Mouse (Mus musculus) cerebellum, postnatal 4 days (tissue): ENCODE measurements at regions not wholly inside any gene's neighbourhood (a gene's known extent, or its start where the extent isn't known, plus 50 kb on each side); places are given as distances from the start of the nearest gene placed in this dataset.
"Not testable (repeated sequence)": the region's sequence is repeated elsewhere in the genome, so short reads cannot be mapped to it uniquely, and the experiment has no call there.

Source experiments
- DNase-seq, 2 experiments: peaks; one replicate each; pipeline ENCODE4 v3.0.0; 2022; ENCODE audit warnings: low spot score in 2 of 2, mixed read lengths in 1 of 2

DNA sequence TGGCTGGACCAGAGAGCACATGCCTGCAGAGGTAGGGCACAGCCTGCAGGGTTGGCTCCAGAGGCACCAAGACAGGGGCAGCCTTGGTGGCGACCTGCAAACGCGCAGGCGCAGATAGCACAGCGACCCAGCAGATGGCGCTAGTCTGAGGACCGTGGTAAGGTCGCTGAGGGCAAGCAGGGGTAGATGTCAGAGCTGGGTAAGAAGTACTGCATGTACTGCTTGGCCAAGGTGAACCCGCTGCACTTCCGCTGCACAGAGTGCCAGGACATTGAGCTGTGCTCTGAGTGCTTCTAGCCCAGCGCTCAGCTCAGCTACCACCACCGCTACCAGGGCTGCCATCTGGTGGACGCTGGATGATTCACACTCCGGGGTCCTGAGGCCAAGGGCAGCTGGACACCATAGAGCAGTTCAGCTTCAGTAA lies 68.3 kb downstream of the Hsp90b1 start:
- peak; percentile 55 to 75 for DNase-seq

DNA sequence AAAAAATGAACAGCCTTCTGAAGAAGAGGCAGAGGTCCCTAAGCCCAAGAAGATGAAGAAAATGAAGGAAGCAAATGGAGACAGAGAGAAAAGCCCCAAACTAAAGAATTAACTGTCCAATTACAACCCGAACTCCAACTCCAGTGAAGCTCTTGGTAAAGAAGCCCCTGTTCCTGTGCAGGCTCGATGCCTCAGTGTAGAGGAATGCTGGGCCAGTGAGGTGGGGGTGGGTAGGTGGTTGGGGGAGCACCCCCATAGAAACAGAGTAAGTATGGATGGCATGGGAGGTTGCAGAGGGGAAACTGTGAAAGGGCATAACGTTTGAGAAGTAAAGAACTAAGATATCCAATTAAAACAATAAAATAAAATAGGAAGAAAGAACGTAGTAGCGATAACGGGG lies 68.8 kb downstream of the Hsp90b1 start:
- DNase-seq: not testable (repeated sequence)

DNA sequence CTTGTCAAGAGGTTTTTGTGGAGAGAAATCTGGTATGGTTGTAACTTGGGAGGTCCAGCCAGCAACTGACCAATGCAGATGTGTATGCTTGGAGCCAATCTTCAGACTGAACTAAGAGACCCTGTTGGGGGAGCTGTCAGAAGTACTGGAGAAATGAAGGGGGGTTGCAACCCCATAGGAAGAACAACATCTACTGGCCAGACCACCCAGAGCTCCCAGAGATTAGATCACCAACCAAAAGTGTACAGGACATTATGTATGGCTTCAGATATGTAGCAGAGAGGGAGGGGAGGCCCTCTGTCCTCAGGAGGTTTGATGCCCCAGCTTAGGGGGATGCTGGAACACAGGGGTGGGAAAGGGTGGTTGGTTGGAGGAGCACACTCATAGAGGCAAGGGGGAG lies 78.6 kb downstream of the Hsp90b1 start:
- not testable (repeated sequence) for DNase-seq

DNA sequence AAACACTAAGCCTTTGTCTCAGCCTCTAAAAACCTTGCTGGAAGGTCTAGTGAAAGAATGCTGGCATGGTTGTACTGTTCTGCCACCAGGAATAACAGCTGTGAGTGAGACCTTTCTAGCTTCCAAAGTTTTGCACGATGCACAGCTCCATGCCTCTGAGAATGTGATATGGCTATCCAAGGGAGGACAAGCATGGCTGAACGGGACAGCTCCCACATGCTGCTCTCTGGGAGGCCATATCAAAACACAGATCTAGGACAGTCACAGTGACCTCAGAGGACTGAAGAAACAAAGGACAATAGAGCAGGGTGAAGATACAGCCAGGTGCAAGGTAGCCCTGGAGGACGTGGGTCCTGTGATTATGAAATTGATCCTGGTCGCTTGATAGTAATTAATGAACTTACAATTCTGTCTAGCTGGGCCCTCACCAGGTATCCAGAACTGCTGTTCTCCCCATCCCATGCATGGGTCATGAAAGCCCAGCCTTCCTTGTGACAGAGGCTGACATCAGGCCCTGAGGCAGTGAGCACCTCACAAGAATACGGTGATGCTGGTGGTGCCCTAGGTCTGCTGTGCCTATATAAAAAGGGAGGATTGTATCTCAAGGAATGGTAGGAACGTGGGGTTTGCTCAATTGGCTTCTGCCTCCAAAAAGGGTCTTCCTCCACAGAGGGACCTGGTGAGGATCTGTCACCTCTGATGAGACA lies 87.2 kb downstream of the Hsp90b1 start:
- DNase-seq: not testable (repeated sequence)

DNA sequence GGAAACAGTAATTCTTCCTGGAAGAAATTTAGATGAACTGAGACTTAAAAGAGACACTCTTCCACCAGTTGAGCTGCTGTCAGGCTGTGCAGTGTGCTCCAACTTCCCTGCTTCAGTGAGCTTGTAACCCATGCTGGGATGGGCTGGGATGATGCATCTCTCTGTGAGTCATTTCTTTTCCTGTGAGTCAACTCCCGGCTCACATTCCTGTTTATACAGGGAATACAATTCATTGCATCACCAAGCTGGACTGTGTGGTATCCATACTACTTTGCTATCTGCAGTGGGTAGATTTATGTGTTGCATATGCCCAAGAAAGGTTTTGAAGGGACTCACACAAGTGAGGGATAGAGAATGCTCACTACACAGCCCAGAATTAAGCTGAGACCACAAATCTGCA lies 93.0 kb downstream of the Hsp90b1 start:
- not testable (repeated sequence) for DNase-seq

DNA sequence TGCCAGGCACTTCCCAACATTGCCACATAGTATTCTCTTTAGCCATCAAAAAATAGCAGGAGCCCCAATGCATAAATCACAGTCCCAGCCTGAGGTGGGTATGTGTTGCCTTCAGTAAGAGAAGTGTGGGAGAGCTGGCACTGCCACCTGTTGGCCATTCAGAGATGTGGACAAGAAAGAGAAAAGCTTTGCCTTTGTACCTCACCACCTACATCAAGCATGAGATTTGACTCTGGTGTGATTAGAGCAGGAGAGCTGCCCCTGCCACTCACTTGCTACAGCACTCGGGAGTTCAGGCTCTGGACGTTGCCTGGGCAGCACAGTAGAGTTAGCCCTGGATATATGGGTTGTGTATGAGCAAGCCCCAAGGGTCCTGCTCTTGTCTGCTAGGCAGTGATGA lies 95.3 kb downstream of the Hsp90b1 start:
- not testable (repeated sequence) for DNase-seq

DNA sequence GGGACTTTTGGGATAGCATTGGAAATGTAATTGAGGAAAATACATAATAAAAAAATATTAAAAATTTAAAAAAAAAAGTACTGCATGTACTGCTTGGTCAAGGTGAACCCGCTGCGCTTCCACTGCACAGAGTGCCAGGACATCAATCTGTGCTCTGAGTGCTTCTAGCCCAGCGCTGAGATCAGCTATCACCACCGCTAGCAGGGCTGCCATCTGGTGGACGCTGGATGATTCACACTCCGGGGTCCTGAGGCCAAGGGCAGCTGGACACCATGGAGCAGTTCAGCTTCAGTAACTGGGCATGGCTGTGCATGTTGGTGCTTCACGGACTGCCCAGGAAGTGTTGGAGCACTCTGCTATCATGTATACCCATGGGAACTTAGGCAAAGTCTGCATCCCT lies 102.1 kb upstream of the Syn3 start:
- not testable (repeated sequence) for DNase-seq

DNA sequence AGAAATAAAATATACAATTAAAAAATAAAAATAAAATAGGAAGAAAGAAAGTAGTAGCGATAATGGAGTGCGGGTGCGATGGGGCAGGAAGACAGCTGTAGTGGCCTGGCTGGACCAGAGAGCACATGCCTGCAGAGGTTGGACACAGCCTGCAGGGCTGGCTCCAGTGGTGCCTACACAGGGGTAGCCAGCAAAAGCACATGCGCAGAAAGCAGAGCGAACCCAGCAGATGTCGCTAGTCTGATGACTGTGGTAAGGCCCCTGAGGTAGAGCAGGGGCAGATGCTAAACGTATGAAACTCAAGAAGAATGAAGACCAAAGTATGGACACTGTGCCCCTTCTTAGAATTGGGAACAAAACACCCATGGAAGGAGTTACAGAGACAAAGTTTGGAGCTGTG lies 101.3 kb upstream of the Syn3 start:
- DNase-seq: not testable (repeated sequence)

DNA sequence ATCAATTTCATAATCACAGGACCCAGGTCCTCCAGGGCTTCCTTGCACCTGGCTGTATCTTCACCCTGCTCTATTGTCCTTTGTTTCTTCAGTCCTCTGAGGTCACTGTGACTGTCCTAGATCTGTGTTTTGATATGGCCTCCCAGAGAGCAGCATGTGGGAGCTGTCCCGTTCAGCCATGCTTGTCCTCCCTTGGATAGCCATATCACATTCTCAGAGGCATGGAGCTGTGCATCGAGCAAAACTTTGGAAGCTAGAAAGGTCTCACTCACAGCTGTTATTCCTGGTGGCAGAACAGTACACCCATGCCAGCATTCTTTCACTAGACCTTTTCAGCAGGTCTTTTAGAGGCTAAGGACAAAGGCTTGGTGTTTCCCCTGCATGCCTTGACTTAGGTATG lies 91.5 kb upstream of the Syn3 start:
- DNase-seq: not testable (repeated sequence)

DNA sequence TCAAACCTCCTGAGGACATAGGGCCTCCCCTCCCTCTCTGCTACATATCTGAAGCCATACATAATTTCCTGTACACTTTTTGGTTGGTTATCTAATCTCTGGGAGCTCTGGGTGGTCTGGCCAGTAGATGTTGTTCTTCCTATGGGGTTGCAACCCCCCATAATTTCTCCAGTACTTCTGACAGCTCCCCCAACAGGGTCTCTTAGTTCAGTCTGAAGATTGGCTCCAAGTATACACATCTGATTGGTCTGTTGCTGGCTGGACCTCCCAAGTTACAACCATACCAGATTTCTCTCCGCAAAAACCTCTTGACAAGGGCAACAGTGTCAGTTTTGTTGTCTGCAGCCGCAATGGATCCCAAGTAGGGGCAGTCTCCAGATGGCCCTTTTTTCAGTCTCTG lies 68.2 kb upstream of the Syn3 start:
- not testable (repeated sequence) for DNase-seq

DNA sequence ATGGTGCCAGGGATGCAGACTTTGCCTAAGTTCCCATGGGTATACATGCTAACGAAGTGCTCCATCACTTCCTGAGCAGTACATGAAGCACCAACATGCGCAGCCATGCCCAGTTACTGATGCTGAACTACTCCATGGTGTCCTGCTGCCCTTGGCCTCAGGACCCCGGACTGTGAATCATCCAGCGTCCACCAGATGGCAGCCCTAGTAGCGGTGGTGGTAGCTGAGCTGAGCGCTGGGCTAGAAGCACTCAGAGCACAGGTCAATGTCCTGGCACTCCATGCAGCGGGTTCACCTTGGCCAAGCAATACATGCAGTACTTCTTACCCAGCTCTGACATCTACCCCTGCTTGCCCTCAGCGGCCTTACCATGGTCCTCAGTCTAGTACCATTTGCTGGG lies 57.1 kb upstream of the Syn3 start:
- peak in 1 of 2 experiments; percentile 3 for DNase-seq
